Mouse (Mus musculus) ES-E14 (cell line): Measurements from ENCODE around the gene Lcn2. TPM values are rescaled to one million over a fixed set of nuclear protein-coding genes. Genes with fewer than 3 reads are reported as not detected.

ENCODE experiments used
- DNase-seq: peaks from one replicate; pipeline ENCODE4 v3.0.0-alpha.2; 2013; ENCODE audit warnings: low read depth, low spot score
- H3K27ac ChIP-seq: 2 replicates; pipeline ENCODE4 v1.5.1; 2012; ENCODE audit warnings: low read depth, mild to moderate bottlenecking, low read length, moderate library complexity, mixed read lengths; ENCODE audit not compliant: poor library complexity, insufficient read depth, severe bottlenecking
- H3K36me3 ChIP-seq: 2 replicates; pipeline ENCODE4 v1.6.1; 2012; ENCODE audit warnings: mild to moderate bottlenecking, low read length, moderate library complexity, mixed read lengths; ENCODE audit not compliant: control insufficient read depth, poor library complexity, insufficient read depth, severe bottlenecking
- H3K4me1 ChIP-seq, 2 experiments: fragments of 150-350 bp in 1 of 2; sonication (generic) in 1 of 2; 2 replicates each; pipeline ENCODE4 v1.6.1; 2012; ENCODE audit warnings: low read length in 2 of 2, mild to moderate bottlenecking in 1 of 2, mixed read lengths in 1 of 2; ENCODE audit not compliant: control insufficient read depth in 2 of 2, insufficient read depth in 2 of 2, poor library complexity in 1 of 2
- H3K4me3 ChIP-seq, 2 experiments: fragments of 150-350 bp in 1 of 2; sonication (generic) in 1 of 2; 2 replicates each; pipeline ENCODE4 v1.5.1; 2012; ENCODE audit warnings: low read length in 2 of 2, low read depth in 1 of 2, mild to moderate bottlenecking in 1 of 2, mixed read lengths in 1 of 2; ENCODE audit not compliant: insufficient read depth in 1 of 2, poor library complexity in 1 of 2, severe bottlenecking in 1 of 2
- H3K9ac ChIP-seq: 2 replicates; pipeline ENCODE4 v1.6.1; 2012; ENCODE audit warnings: low read depth, mild to moderate bottlenecking, low read length, mixed read lengths; ENCODE audit not compliant: poor library complexity, insufficient read depth, severe bottlenecking
- H3K9me3 ChIP-seq: fragments of 150-350 bp; sonication (generic); 2 replicates; pipeline ENCODE4 v1.6.1; 2012; ENCODE audit warnings: low read depth, mild to moderate bottlenecking, low read length; ENCODE audit not compliant: control insufficient read depth, insufficient read depth
- CHD2 ChIP-seq: IDR thresholded peaks from 2 replicates; pipeline ENCODE4 v1.6.1; 2014; ENCODE audit warnings: mild to moderate bottlenecking, low read depth, low read length, inconsistent platforms
- HCFC1 ChIP-seq: IDR thresholded peaks from 2 replicates; pipeline ENCODE4 v1.6.1; 2012; ENCODE audit warnings: low read length, inconsistent platforms, borderline replicate concordance; ENCODE audit not compliant: insufficient read depth
- MAFK ChIP-seq: IDR thresholded peaks from 2 replicates; pipeline ENCODE4 v1.6.1; 2014; ENCODE audit warnings: mild to moderate bottlenecking, low read depth, low read length, inconsistent platforms; ENCODE audit not compliant: insufficient read depth
- ZC3H11A ChIP-seq: IDR thresholded peaks from 2 replicates; pipeline ENCODE4 v1.6.1; 2012; ENCODE audit warnings: low read depth, mild to moderate bottlenecking, inconsistent platforms, low read length, borderline replicate concordance
- ZNF384 ChIP-seq: IDR thresholded peaks from 2 replicates; pipeline ENCODE4 v1.6.1; 2012; ENCODE audit warnings: low read depth, low read length, inconsistent platforms
- in situ Hi-C, 2 experiments: fragments of 600-800 bp; cut with MboI; formaldehyde crosslinking; loops; one replicate each; pipeline ENCODE4 v1.15.1; 2025; ENCODE audit warnings: low sequenced_read_pairs in 2 of 2, inconsistent platforms in 1 of 2; ENCODE audit not compliant: unreplicated experiment in 2 of 2
- total RNA-seq: library from RNA; depleted of rRNA; stranded (reverse); fragments of 300-350 nt; gene quantifications from 2 replicates; pipeline ENCODE4 v1.2.3, GENCODE M21; 2012

Lcn2 gene
- total RNA-seq, 1 experiment: not detected

DNA sequence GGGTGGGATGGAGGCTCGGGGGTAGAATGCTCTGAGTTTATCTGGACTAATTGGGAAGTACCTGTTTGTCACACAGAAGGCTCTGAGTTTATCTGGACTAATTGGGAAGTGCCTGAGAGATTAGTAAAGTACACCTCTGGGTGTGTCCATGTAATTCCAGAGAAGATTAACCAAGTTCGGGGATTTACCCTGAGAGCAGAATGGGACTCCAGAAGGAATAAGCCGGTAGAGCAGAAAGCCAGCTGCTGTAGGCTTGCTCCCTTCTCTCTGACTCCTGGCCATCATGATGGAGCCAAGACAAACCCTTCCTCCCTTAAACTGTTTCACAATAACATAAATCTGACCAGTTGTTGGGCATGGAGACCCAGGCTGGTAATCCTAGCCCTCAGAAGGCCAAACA is 36.7 kb upstream of the Lcn2 start:
- in situ Hi-C loops: no loop called here
- no peak overlapping the region for H3K9ac ChIP-seq
- H3K9me3 ChIP-seq: no peaks in the 10 kb centered on the region
- no peak overlapping the region for H3K4me3 ChIP-seq
- peaks cover 2% of the 10 kb centered on the region; the same call in 1 of the 2 replicates for H3K36me3 ChIP-seq
- DNase-seq: no peak
- TF ChIP-seq ZNF384: no peak
- TF ChIP-seq HCFC1: no peak
- no peak for TF ChIP-seq MAFK
- TF ChIP-seq ZC3H11A: no peak
- no peak for TF ChIP-seq CHD2
- H3K27ac ChIP-seq: no peak overlapping the region
- H3K4me1 ChIP-seq: peaks cover 0 to 4% of the 10 kb centered on the region in 2 experiments; a peak in 1 of 4 replicates

- peak; percentile 55 for DNase-seq
- Histone ChIP-seq H3K9ac (peak overlapping the region; percentile 14; the same call in 1 of the 2 replicates), H3K4me1 (peaks cover 0 to 4% of the 10 kb centered on the region in 2 experiments; a peak in 1 of 4 replicates), H3K4me3 (peak overlapping the region; percentile 39 to 41; a peak in 3 of 4 replicates), H3K27ac (no peak overlapping the region; the same call in 1 of the 2 replicates), H3K9me3 (no peaks in the 10 kb centered on the region), H3K36me3 (peaks cover 2% of the 10 kb centered on the region; the same call in 1 of the 2 replicates)
- in situ Hi-C loops: no loop called here
- peak; percentile 93 for TF ChIP-seq ZNF384
- peak; percentile 47; the same call in 1 of the 2 replicates for TF ChIP-seq CHD2
- no peak for TF ChIP-seq HCFC1
Observed at GRCm38 (mm10) chr2:32423481-32424331, 35.7 kb upstream of the Lcn2 start.

GRCm38 (mm10) chr2:32421851-32422251 is 33.8 kb upstream of the Lcn2 start:
- DNase-seq: no peak
- Histone ChIP-seq H3K4me3 (no peak overlapping the region), H3K36me3 (peaks cover 11% of the 10 kb centered on the region; the same call in 1 of the 2 replicates), H3K4me1 (peaks cover 0 to 4% of the 10 kb centered on the region in 2 experiments; a peak in 1 of 4 replicates), H3K27ac (no peak overlapping the region), H3K9ac (no peak overlapping the region), H3K9me3 (no peaks in the 10 kb centered on the region)
- in situ Hi-C loops: no loop called here
- TF ChIP-seq CHD2 (no peak), HCFC1 (no peak), ZNF384 (no peak), MAFK (no peak), ZC3H11A (no peak)

DNA sequence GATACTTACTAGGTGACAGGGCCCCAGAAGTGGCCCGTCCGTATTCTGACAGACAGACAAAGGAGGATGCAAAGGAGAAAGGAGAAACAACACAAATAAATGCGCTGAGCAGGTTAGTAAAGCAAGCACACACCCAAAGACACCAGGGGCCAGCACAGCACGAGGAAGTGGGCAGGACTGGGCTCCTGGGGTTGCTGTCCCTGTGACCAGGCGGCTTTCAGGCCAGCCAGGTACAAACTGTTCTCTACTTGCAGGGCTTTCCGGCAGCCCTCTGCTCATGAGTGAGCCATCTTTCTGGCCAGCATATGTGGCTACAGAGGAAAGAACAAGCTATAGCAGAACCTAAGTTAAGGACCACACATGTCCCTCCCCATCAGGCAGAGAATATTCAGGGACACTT is 32.6 kb upstream of the Lcn2 start:
- Histone ChIP-seq H3K9me3 (no peaks in the 10 kb centered on the region), H3K27ac (no peak overlapping the region), H3K4me3 (no peak overlapping the region), H3K36me3 (peaks cover 22% of the 10 kb centered on the region; the same call in 1 of the 2 replicates), H3K4me1 (peaks cover 0 to 4% of the 10 kb centered on the region in 2 experiments; a peak in 1 of 4 replicates), H3K9ac (no peak overlapping the region)
- DNase-seq: no peak
- no peak for TF ChIP-seq MAFK
- TF ChIP-seq ZC3H11A: no peak
- in situ Hi-C loops: no loop called here
